Mouse (Mus musculus) midbrain, postnatal 0 days (tissue): ENCODE results near the gene Chd1. TPM values are rescaled to one million over a fixed set of nuclear protein-coding genes. Genes with fewer than 3 reads are reported as not detected.

Experiments used
- ATAC-seq: fragments of 200-750 bp; cut with Nextera tagmentation; 2 replicates; pipeline ENCODE4 v1.8.0; 2017; ENCODE audit warnings: moderate number of reproducible peaks, mild to moderate bottlenecking, moderate TSS enrichment, moderate library complexity; ENCODE audit not compliant: low FRiP score
- DNase-seq: peaks from one replicate; pipeline ENCODE4 v3.0.0-alpha.2; 2015; ENCODE audit warnings: low spot score
- H3K27ac ChIP-seq: fragments of 300-500 bp; sonication (generic); 2 replicates; pipeline ENCODE4 v1.5.1; 2014; ENCODE audit warnings: low read depth, mild to moderate bottlenecking, low read length, mixed read lengths
- H3K27me3 ChIP-seq: fragments of 300-500 bp; sonication (generic); 2 replicates; pipeline ENCODE4 v1.6.1; 2014; ENCODE audit warnings: low read length, control low read depth, mixed read lengths; ENCODE audit not compliant: insufficient read depth
- H3K36me3 ChIP-seq: fragments of 300-500 bp; sonication (generic); 2 replicates; pipeline ENCODE4 v1.6.1; 2014; ENCODE audit warnings: low read length, control low read depth, mixed read lengths; ENCODE audit not compliant: insufficient read depth
- H3K4me1 ChIP-seq: fragments of 300-500 bp; sonication (generic); 2 replicates; pipeline ENCODE4 v1.6.1; 2014; ENCODE audit warnings: mild to moderate bottlenecking, control low read depth, antibody characterized with exemption, low read length, mixed read lengths; ENCODE audit not compliant: insufficient read depth
- H3K4me2 ChIP-seq: fragments of 300-500 bp; sonication (generic); 2 replicates; pipeline ENCODE4 v1.6.1; 2014; ENCODE audit warnings: low read depth, mild to moderate bottlenecking, low read length, mixed read lengths; ENCODE audit not compliant: poor library complexity, severe bottlenecking
- H3K4me3 ChIP-seq: fragments of 300-500 bp; sonication (generic); 2 replicates; pipeline ENCODE4 v1.5.1; 2014; ENCODE audit warnings: low read depth, mild to moderate bottlenecking, low read length, moderate library complexity
- H3K9ac ChIP-seq: fragments of 300-500 bp; sonication (generic); replicated peaks from 2 replicates; pipeline ENCODE4 v1.6.1; 2014; ENCODE audit warnings: mild to moderate bottlenecking, low read length, moderate library complexity, mixed read lengths; ENCODE audit not compliant: poor library complexity, severe bottlenecking
- H3K9me3 ChIP-seq: fragments of 300-500 bp; sonication (generic); 2 replicates; pipeline ENCODE4 v1.6.1; 2016; ENCODE audit warnings: low read length, control low read depth
- CTCF ChIP-seq: IDR thresholded peaks from 2 replicates; pipeline ENCODE4 v1.5.1; 2016; ENCODE audit warnings: antibody characterized with exemption, mild to moderate bottlenecking
- WGBS: fragments of 180-500 bp; shearing (Covaris S2); extraction: QIAGEN DNeasy Blood & Tissue Kit; methylation state at CpG from one replicate; pipeline ENCODE4 v1.1.7; 2014; 5-methylcytosine and 5-hydroxymethylcytosine counted together
- polyA plus RNA-seq: library from polyadenylated mRNA; unstranded; fragments of >200 nt; fragmentation: Nextera tagmentation; extraction: Ambion mirVana; gene quantifications from 2 replicates; pipeline ENCODE4 v1.2.1, GENCODE M21; 2015
- total RNA-seq: library from RNA; depleted of rRNA; stranded (reverse); fragments of >200 nt; gene quantifications from 2 replicates; pipeline ENCODE4 v1.2.3, GENCODE M21; 2014; rRNA removed

Chd1 gene
- total and polyA plus RNA-seq, 2 experiments from 2014 or later = 12.9 to 13.1 TPM

DNA sequence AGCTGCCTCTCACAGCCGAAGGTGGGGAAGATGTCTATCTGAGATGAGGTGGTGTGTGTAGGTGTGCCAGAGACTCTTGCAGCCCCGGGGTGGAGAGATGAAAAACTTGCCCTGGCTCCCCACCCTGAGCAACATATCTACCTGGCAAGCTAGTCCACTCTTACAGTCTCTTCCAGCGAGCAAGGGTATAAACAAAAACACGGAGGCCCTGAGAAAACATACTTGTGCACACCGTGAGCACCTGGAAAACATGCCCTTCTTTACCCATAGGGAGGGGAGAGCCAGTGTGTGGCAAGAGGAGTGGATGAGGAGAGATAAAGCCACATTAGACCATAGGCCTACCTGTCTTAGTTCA, 112.3 kb downstream of the Chd1 start:
- Histone ChIP-seq H3K27me3 (no peaks in the 10 kb centered on the region), H3K4me3 (no peak overlapping the region), H3K9me3 (no peaks in the 10 kb centered on the region), H3K36me3 (no peaks in the 10 kb centered on the region), H3K27ac (no peak overlapping the region), H3K4me2 (no peak overlapping the region), H3K4me1 (no peaks in the 10 kb centered on the region), H3K9ac (no peak overlapping the region)
- no peak for TF ChIP-seq CTCF
- ATAC-seq (no peak), DNase-seq (no peak)
- WGBS = 86% methylated on average over 5 of the region's 5 CpGs

DNA sequence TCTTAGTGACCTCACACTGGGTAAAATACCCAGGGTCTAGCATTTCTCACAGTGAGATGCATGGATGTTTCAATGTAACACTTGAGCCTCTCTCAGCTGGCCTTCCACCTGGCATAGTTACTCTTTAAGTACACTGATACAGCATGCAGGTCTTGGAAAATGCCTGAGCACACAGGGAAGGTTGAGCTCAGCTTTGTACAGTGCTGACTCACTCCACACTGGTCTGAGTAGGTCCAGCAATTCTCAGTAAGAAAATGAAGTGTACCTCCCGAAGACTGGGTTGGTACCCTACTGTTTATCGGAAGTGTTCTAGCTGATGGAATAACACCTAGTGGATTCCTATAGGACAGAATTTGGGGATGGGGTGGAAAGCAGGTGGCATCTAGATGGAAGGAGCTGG, 112.9 kb downstream of the Chd1 start:
- ATAC-seq (no peak), DNase-seq (no peak)
- Histone ChIP-seq H3K4me3 (no peak overlapping the region), H3K4me2 (no peak overlapping the region), H3K9ac (no peak overlapping the region), H3K36me3 (no peaks in the 10 kb centered on the region), H3K4me1 (no peaks in the 10 kb centered on the region), H3K9me3 (no peaks in the 10 kb centered on the region), H3K27ac (no peak overlapping the region), H3K27me3 (no peaks in the 10 kb centered on the region)
- TF ChIP-seq CTCF = no peak
- 91% methylated on average over 2 of the region's 2 CpGs for WGBS

DNA sequence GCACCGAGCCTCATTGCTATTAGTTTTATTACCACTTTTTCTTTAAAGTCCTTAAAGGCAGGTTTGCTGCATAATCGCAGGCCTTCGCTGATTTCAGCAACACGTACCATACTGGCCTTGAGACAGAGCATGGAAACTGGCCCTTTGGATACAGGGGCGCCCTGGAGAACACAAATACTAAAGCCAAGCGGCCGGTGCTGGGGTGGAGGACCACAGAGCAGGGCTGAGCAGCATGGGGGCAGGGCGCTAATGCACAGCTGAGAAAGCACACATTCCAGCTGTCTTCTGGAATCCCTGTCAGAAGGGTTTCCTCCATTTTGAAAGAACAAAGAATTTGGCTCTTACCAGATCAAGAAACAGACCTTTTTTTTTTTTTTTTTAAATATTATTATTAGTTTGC, 113.6 kb downstream of the Chd1 start:
- no peaks in the 10 kb centered on the region; the same call in 1 of the 2 replicates for H3K4me1 ChIP-seq
- no peak overlapping the region for H3K4me3 ChIP-seq
- no peak for ATAC-seq
- no peak for DNase-seq
- H3K9me3 ChIP-seq = no peaks in the 10 kb centered on the region
- no peaks in the 10 kb centered on the region for H3K27me3 ChIP-seq
- H3K36me3 ChIP-seq = no peaks in the 10 kb centered on the region
- WGBS = 80% methylated on average over 8 of the region's 8 CpGs
- H3K9ac ChIP-seq = no peak overlapping the region
- no peak for TF ChIP-seq CTCF
- no peak overlapping the region for H3K27ac ChIP-seq
- no peak overlapping the region for H3K4me2 ChIP-seq

DNA sequence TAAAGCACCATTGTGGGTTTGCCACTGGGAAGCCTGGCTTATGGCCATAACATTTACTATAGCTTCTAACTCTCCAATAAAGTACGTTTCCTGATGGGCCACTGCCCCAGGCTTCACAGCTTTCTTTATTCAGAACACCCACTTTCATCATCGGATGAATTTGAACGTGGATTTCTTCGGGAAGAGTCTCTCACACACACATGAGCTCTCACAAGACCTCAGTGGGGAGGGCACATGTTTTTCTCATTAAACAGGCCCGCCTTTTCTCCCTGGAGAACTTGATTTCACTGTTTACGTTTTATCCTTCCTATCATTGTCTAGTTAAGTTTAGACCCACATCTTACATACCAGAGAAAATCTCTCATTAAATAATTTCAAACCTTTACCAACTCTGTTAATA, 115.4 kb downstream of the Chd1 start:
- 61% methylated on average over 6 of the region's 6 CpGs for WGBS
- Histone ChIP-seq H3K4me1 (peaks cover 2% of the 10 kb centered on the region; the same call in 1 of the 2 replicates), H3K27ac (no peak overlapping the region), H3K4me2 (no peak overlapping the region), H3K27me3 (no peaks in the 10 kb centered on the region), H3K9me3 (no peaks in the 10 kb centered on the region), H3K4me3 (no peak overlapping the region), H3K36me3 (no peaks in the 10 kb centered on the region), H3K9ac (no peak overlapping the region)
- DNase-seq = no peak
- no peak for TF ChIP-seq CTCF
- ATAC-seq = no peak

DNA sequence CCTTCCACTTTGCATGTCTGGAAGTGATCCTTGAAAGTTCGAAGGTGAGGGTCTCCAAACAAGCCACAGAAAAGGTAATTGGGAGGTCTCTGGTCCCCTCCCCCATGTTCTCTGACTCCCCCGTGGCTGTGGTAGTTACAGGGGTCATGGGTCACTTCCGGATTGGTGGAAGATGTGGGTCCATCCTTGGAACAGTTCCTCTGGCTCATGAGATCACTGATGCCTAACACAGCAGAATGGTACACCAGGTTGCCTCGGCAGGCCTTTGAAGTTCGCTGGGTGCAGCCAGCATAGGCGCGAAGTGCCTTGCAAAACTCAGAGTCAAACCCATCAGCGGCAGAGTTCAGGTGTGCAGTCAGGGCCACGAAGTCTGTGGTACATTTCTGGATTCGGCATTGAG, 116.0 kb downstream of the Chd1 start:
- H3K4me3 ChIP-seq = no peak overlapping the region
- no peak overlapping the region for H3K27ac ChIP-seq
- no peak for TF ChIP-seq CTCF
- 85% methylated on average over 10 of the region's 10 CpGs for WGBS
- ATAC-seq (no peak), DNase-seq (no peak)
- no peak overlapping the region; the same call in 1 of the 2 replicates for H3K4me2 ChIP-seq
- H3K9me3 ChIP-seq = no peaks in the 10 kb centered on the region
- H3K36me3 ChIP-seq = no peaks in the 10 kb centered on the region
- H3K4me1 ChIP-seq = peaks cover 2% of the 10 kb centered on the region; the same call in 1 of the 2 replicates
- no peaks in the 10 kb centered on the region for H3K27me3 ChIP-seq
- no peak overlapping the region for H3K9ac ChIP-seq

DNA sequence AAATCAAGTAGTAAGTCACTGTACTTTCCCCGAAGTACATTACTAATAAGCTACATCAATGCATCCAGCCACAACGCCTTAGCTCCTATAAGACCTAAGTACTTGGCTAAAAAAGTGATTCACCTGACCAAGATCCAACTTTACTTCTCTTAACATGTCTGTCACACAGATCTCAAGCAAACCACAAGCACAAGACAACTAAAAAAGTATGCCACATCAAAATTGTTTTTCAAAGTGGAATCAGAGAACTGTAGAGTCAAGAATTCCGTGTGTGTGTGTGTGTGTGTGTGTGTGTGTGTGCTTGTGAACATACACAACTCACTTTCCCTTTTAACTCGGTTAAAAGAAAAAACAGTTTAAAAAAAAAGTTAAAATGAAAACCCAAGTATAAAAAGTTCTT, 116.9 kb downstream of the Chd1 start:
- Histone ChIP-seq H3K9me3 (no peaks in the 10 kb centered on the region), H3K4me3 (no peak overlapping the region), H3K4me1 (peaks cover 2% of the 10 kb centered on the region; the same call in 1 of the 2 replicates), H3K27ac (no peak overlapping the region), H3K36me3 (no peaks in the 10 kb centered on the region), H3K9ac (no peak overlapping the region), H3K4me2 (no peak overlapping the region), H3K27me3 (no peaks in the 10 kb centered on the region)
- no peak for TF ChIP-seq CTCF
- 89% methylated on average over 4 of the region's 4 CpGs for WGBS
- ATAC-seq (no peak), DNase-seq (no peak)

Other genes with a start within 250 kb of the Chd1 start
- gene Psmb1, start 205.2 kb upstream of the Chd1 start, total RNA-seq = 93.1 and 130 TPM in 2 replicates
- 253 and 257 TPM in 2 replicates for gene Psmb1, start 205.2 kb upstream of the Chd1 start, polyA plus RNA-seq
- gene Tbp, start 205.1 kb upstream of the Chd1 start, total RNA-seq = 43.5 and 50.4 TPM in 2 replicates
- 43.2 and 47.9 TPM in 2 replicates for gene Tbp, start 205.1 kb upstream of the Chd1 start, polyA plus RNA-seq
- gene Pdcd2, start 177.7 kb upstream of the Chd1 start, total RNA-seq = 48.9 and 53.6 TPM in 2 replicates
- gene Pdcd2, start 177.7 kb upstream of the Chd1 start, polyA plus RNA-seq = 48.1 and 49.9 TPM in 2 replicates
- 0.22 and 0.94 TPM in 2 replicates for gene Prdm9, start 140.6 kb upstream of the Chd1 start, total RNA-seq
- 0.97 and 1.1 TPM in 2 replicates for gene Prdm9, start 140.6 kb upstream of the Chd1 start, polyA plus RNA-seq
- gene Rgmb, start 126.1 kb downstream of the Chd1 start, total RNA-seq = 112 and 144 TPM in 2 replicates
- 53.9 and 55.2 TPM in 2 replicates for gene Rgmb, start 126.1 kb downstream of the Chd1 start, polyA plus RNA-seq